Mouse (Mus musculus) limb, embryonic 15.5 days (tissue): ENCODE data around the gene Htra3. TPM values are rescaled to one million over a fixed set of nuclear protein-coding genes. Genes with fewer than 3 reads are reported as not detected.

Experiments used
- ATAC-seq: fragments of 200-750 bp; cut with Nextera tagmentation; 2 replicates; pipeline ENCODE4 v1.8.0; 2017; ENCODE audit warnings: low read depth, moderate TSS enrichment; ENCODE audit not compliant: insufficient number of reproducible peaks, low FRiP score, low TSS enrichment
- H3K27ac ChIP-seq: fragments of 300-500 bp; sonication (generic); 2 replicates; pipeline ENCODE4 v1.5.1; 2015; ENCODE audit warnings: moderate library complexity, mild to moderate bottlenecking, inconsistent platforms
- H3K27me3 ChIP-seq: fragments of 300-500 bp; sonication (generic); 2 replicates; pipeline ENCODE4 v1.6.1; 2015; ENCODE audit warnings: inconsistent platforms
- H3K36me3 ChIP-seq: fragments of 300-500 bp; sonication (generic); 2 replicates; pipeline ENCODE4 v1.6.1; 2015; ENCODE audit warnings: inconsistent platforms
- H3K4me1 ChIP-seq: fragments of 300-500 bp; sonication (generic); 2 replicates; pipeline ENCODE4 v1.6.1; 2015; ENCODE audit warnings: inconsistent platforms
- H3K4me2 ChIP-seq: fragments of 300-500 bp; sonication (generic); 2 replicates; pipeline ENCODE4 v1.6.1; 2015; ENCODE audit warnings: mild to moderate bottlenecking, inconsistent platforms
- H3K4me3 ChIP-seq: fragments of 300-500 bp; sonication (generic); 2 replicates; pipeline ENCODE4 v1.5.1; 2015; ENCODE audit warnings: mild to moderate bottlenecking, inconsistent platforms
- H3K9ac ChIP-seq: fragments of 300-500 bp; sonication (generic); 2 replicates; pipeline ENCODE4 v1.6.1; 2015; ENCODE audit warnings: inconsistent platforms
- H3K9me3 ChIP-seq: fragments of 300-500 bp; sonication (generic); 2 replicates; pipeline ENCODE4 v1.6.1; 2016; ENCODE audit warnings: inconsistent platforms
- WGBS: fragments of 180-500 bp; shearing (Covaris S2); methylation state at CpG from one replicate; pipeline ENCODE4 v1.1.7; 2015; 5-methylcytosine and 5-hydroxymethylcytosine counted together
- polyA plus RNA-seq: library from polyadenylated mRNA; unstranded; fragments of >200 nt; fragmentation: Nextera tagmentation; extraction: Ambion mirVana; gene quantifications from 2 replicates; pipeline ENCODE4 v1.2.1, GENCODE M21; 2015

The Htra3 gene
- polyA plus RNA-seq, 1 experiment from 2014 or later: 72.3 TPM

GRCm38 (mm10) chr5:35691246-35691645 is 11.7 kb upstream of the Htra3 start:
- peaks cover 42% of the 10 kb centered on the region for H3K4me1 ChIP-seq
- 39% methylated on average over 11 of the region's 11 CpGs for WGBS
- no peak for ATAC-seq

GRCm38 (mm10) chr5:35690485-35691165 is 11.0 kb upstream of the Htra3 start:
- no peak overlapping the region for H3K4me2 ChIP-seq
- H3K36me3 ChIP-seq: no peaks in the 10 kb centered on the region
- no peak for ATAC-seq
- H3K27ac ChIP-seq: no peak overlapping the region
- no peak overlapping the region for H3K9ac ChIP-seq
- 82% methylated on average over 8 of the region's 8 CpGs for WGBS
- H3K4me3 ChIP-seq: no peak overlapping the region
- no peaks in the 10 kb centered on the region for H3K27me3 ChIP-seq
- H3K9me3 ChIP-seq: no peaks in the 10 kb centered on the region
- peaks cover 42% of the 10 kb centered on the region for H3K4me1 ChIP-seq

More at GRCm38 (mm10) chr5:35691246-35691645, 11.7 kb upstream of the Htra3 start:
- Histone ChIP-seq H3K9ac (no peak overlapping the region), H3K27ac (no peak overlapping the region), H3K9me3 (no peaks in the 10 kb centered on the region), H3K27me3 (no peaks in the 10 kb centered on the region), H3K4me2 (no peak overlapping the region), H3K4me3 (no peak overlapping the region), H3K36me3 (no peaks in the 10 kb centered on the region)

GRCm38 (mm10) chr5:35689374-35689773 is 9.8 kb upstream of the Htra3 start:
- no peak overlapping the region for H3K9ac ChIP-seq
- no peak overlapping the region for H3K27ac ChIP-seq
- H3K4me1 ChIP-seq: peaks cover 42% of the 10 kb centered on the region
- H3K27me3 ChIP-seq: no peaks in the 10 kb centered on the region
- H3K4me2 ChIP-seq: no peak overlapping the region
- H3K4me3 ChIP-seq: no peak overlapping the region
- no peaks in the 10 kb centered on the region for H3K36me3 ChIP-seq
- H3K9me3 ChIP-seq: no peaks in the 10 kb centered on the region
- ATAC-seq: no peak

- ATAC-seq: no peak
- Histone ChIP-seq H3K4me2 (no peak overlapping the region), H3K9ac (no peak overlapping the region), H3K4me3 (no peak overlapping the region), H3K9me3 (no peaks in the 10 kb centered on the region), H3K27me3 (no peaks in the 10 kb centered on the region), H3K4me1 (peaks cover 42% of the 10 kb centered on the region), H3K27ac (no peak overlapping the region), H3K36me3 (no peaks in the 10 kb centered on the region)
- WGBS: 74% methylated on average over 2 of the region's 2 CpGs
Observed at GRCm38 (mm10) chr5:35688851-35689250, 9.3 kb upstream of the Htra3 start.

DNA sequence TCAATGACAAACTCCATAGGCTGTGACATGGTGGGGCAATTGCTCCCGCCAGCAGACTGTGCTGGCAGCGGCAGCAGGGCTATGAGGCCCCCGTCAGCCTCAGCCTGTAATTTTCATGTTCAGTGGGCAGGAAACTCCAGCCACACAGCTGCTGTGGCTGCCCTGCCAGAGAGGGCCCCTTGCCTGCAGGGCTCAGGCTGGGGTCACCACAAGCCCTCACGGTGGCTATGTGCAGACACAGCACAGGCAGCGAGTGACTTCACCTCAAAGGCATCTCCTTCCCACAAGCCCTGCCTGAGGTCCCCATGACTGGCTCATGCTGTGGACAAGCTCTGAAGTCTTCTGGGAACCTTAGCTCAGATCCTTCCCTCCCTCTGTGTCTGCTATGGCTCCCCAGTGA is 7.5 kb upstream of the Htra3 start:
- H3K4me3 ChIP-seq: no peak overlapping the region
- peak; percentile 81 for ATAC-seq
- WGBS: 26% methylated on average over 5 of the region's 5 CpGs
- H3K9ac ChIP-seq: no peak overlapping the region
- H3K9me3 ChIP-seq: no peaks in the 10 kb centered on the region
- H3K27me3 ChIP-seq: no peaks in the 10 kb centered on the region
- H3K4me1 ChIP-seq: peaks cover 42% of the 10 kb centered on the region
- H3K27ac ChIP-seq: peak overlapping the region; percentile 40; the same call in 1 of the 2 replicates
- H3K36me3 ChIP-seq: no peaks in the 10 kb centered on the region
- no peak overlapping the region for H3K4me2 ChIP-seq

DNA sequence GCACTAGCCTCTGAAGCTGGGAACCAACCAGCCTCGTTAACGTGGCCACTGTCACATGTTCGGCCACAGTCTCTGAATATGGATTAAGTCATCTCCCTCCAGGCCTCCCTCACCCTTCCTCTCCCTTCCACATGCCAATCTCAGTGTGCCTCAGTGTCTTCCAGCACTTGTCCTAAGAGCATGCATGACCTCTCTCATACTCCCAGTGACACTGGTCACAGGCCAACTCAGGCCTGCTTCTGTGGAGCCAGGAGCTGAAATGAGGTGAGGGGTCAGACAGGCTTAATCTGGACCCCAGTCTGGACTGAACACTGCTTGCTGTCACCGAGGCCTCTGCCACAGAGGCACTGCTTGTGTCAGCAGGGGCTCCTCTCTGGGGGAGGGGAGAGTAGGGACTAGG is 6.8 kb upstream of the Htra3 start:
- Histone ChIP-seq H3K4me2 (no peak overlapping the region), H3K9me3 (no peaks in the 10 kb centered on the region), H3K9ac (no peak overlapping the region), H3K4me1 (peaks cover 36% of the 10 kb centered on the region), H3K4me3 (no peak overlapping the region), H3K36me3 (no peaks in the 10 kb centered on the region), H3K27me3 (no peaks in the 10 kb centered on the region), H3K27ac (0 out of 2 replicates have a peak overlapping the region, but pooled peaks have one; percentile 11)
- ATAC-seq: no peak
- WGBS: 74% methylated on average over 4 of the region's 4 CpGs

GRCm38 (mm10) chr5:35685079-35685478 is 5.5 kb upstream of the Htra3 start:
- Histone ChIP-seq H3K4me3 (no peak overlapping the region), H3K4me2 (no peak overlapping the region), H3K27ac (no peak overlapping the region), H3K36me3 (no peaks in the 10 kb centered on the region), H3K9me3 (no peaks in the 10 kb centered on the region), H3K9ac (no peak overlapping the region), H3K27me3 (peaks cover 6% of the 10 kb centered on the region; the same call in 1 of the 2 replicates), H3K4me1 (peaks cover 25% of the 10 kb centered on the region)
- WGBS: 53% methylated on average over 3 of the region's 3 CpGs
- no peak for ATAC-seq

DNA sequence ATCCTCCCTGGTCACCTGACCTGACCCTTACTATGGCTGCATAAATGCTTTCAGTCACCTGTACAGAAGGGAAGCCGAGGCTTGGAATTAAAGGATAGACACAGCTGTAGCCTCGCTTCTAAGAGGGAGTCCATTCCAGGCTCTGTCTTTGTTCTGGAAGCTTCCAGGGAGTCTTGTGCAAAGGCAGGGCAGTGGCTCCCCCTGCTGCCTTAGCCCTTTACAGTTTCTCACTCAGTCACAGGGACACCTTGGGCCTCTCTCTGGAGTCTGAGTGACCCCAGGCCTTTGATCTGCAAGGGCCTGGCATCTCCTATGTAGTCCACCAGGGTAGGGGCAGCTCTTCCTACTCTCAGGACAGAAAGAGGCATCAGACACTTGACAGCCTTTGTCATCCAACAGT is 1.4 kb upstream of the Htra3 start:
- Histone ChIP-seq H3K4me1 (peaks cover 23% of the 10 kb centered on the region), H3K4me2 (no peak overlapping the region), H3K36me3 (no peaks in the 10 kb centered on the region), H3K27ac (no peak overlapping the region), H3K9ac (no peak overlapping the region), H3K9me3 (no peaks in the 10 kb centered on the region), H3K27me3 (peaks cover 40% of the 10 kb centered on the region), H3K4me3 (no peak overlapping the region)
- no peak for ATAC-seq
- WGBS: 55% methylated on average over 2 of the region's 2 CpGs

DNA sequence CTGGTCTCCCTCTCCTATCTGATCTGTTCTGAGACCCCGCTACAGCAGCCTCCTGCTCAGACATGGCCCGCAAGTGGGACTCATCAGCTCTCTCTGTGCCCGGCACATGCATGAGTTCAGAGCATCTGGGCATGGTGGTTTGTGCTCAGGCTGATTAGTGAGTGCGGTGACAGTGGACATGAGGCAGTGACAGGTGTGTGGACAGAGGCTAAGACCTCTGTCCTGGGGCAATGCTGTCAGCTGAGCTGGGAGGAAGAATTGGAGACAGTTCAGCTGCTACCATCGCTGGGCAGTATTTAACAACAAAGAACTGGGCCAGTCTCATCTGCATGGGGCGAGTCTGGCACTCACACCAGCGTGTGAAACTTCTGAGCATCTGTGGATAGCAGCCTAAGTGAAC is 2.6 kb downstream of the Htra3 start:
- Histone ChIP-seq H3K36me3 (no peaks in the 10 kb centered on the region), H3K27ac (no peak overlapping the region), H3K4me1 (peaks cover 54% of the 10 kb centered on the region), H3K4me3 (no peak overlapping the region), H3K9me3 (no peaks in the 10 kb centered on the region), H3K4me2 (no peak overlapping the region), H3K27me3 (peaks cover 40% of the 10 kb centered on the region), H3K9ac (no peak overlapping the region)
- 81% methylated on average over 7 of the region's 7 CpGs for WGBS
- ATAC-seq: no peak

DNA sequence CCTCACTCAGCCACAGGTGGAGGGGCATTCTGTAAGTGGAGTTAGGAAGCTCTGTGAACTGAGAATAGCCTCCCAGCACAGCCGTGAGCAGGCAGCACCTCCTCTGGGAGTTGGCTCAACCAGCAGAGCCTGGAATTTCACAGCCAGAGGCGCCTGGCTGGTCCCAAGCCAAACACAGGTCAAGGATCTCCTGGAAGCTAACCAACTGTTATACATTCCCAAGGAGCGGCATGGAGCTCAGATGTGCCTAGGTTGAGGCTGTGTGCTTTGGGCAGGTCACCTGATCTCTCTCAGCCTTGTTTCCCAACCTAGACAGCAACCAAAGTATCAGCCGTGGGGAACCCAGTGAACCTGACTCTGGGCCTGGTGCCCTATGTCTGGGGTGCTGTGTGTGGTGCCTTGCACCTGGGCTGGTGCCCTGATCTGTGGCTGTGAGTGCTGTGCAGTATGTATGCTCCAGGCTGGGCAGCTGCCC is 5.5 kb downstream of the Htra3 start:
- H3K4me3 ChIP-seq: no peak overlapping the region
- no peak for ATAC-seq
- H3K36me3 ChIP-seq: no peaks in the 10 kb centered on the region
- no peak overlapping the region for H3K4me2 ChIP-seq
- WGBS: 18% methylated on average over 4 of the region's 4 CpGs
- H3K4me1 ChIP-seq: peaks cover 75% of the 10 kb centered on the region
- H3K9me3 ChIP-seq: no peaks in the 10 kb centered on the region
- H3K9ac ChIP-seq: no peak overlapping the region
- peaks cover 24% of the 10 kb centered on the region for H3K27me3 ChIP-seq
- H3K27ac ChIP-seq: peak overlapping the region; percentile 68

GRCm38 (mm10) chr5:35673086-35673485 is 6.5 kb downstream of the Htra3 start:
- Histone ChIP-seq H3K27me3 (peaks cover 13% of the 10 kb centered on the region), H3K9me3 (no peaks in the 10 kb centered on the region), H3K36me3 (no peaks in the 10 kb centered on the region), H3K27ac (peak overlapping the region; percentile 68), H3K9ac (no peak overlapping the region), H3K4me2 (no peak overlapping the region), H3K4me1 (peaks cover 69% of the 10 kb centered on the region), H3K4me3 (no peak overlapping the region)
- WGBS: 38% methylated on average over 7 of the region's 7 CpGs
- peak; percentile 59 for ATAC-seq

DNA sequence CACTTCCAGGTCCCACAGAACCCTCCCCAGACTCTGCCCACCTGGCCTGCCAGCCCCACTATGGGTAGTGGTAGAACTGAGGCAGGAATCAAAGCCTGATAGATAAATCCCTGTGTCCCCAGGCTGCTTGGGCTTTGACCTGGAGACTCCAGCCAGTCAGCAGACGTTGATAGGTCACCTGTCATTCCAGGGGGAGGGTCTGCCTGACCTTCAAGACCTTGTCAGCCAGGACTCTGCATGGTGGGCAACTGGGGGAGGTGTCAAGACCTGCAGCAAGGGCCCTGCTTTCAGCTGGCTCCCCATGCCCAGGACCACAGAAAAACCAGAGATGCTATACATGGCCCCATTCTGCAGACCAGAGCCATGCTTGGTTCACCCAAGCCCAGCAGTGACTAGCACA is 7.0 kb downstream of the Htra3 start:
- Histone ChIP-seq H3K36me3 (no peaks in the 10 kb centered on the region), H3K4me2 (no peak overlapping the region), H3K4me1 (peaks cover 64% of the 10 kb centered on the region), H3K27me3 (peaks cover 8% of the 10 kb centered on the region), H3K4me3 (no peak overlapping the region), H3K9ac (no peak overlapping the region), H3K27ac (peak overlapping the region; percentile 68), H3K9me3 (no peaks in the 10 kb centered on the region)
- WGBS: 70% methylated on average over 1 of the region's 1 CpGs
- no peak for ATAC-seq
